Mouse (Mus musculus): ENCODE measurements at regions not wholly inside any gene's neighbourhood (a gene's known extent, or its start where the extent isn't known, plus 50 kb on each side); places are given as distances from the start of the nearest gene placed in this dataset.

DNA sequence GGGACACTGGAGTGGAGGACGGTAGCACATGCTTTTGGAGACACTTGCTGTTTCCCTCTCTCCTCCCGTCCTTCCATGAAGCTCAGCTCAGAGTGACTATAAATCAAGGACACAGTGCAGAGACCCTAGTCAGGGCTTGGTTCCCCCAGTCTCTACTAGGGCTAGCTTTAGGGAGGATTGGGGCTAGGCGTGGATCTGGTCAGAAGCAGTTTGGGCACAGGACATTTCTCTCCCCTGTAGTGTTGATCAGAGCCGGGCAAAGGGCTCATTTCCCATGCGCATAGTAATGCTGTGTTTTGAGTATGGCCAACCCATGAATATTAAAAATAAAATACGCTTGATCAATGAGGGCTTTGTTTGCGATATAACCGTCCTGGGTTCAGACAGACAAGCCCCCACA is 149.1 kb upstream of the Cdh4 start:
- Histone ChIP-seq H3K9ac (ENCODE audit: low read length) (no peak overlapping the region), H3K9me3 (ENCODE audit: control insufficient read depth, low read length) (no peaks in the 10 kb centered on the region), H3K27ac (replicated peaks) (no peak overlapping the region), H3K36me3 (ENCODE audit: control insufficient read depth, insufficient read depth, low read length) (no peaks in the 10 kb centered on the region), H3K4me2 (replicated peaks; ENCODE audit: low read depth) (no peak overlapping the region), H3K4me3 (ENCODE audit: low read depth, low read length) (no peak overlapping the region), H3K27me3 (ENCODE audit: control insufficient read depth, insufficient read depth, low read length) (no peaks in the 10 kb centered on the region), H3K4me1 (replicated peaks; ENCODE audit: control insufficient read depth, insufficient read depth) (no peaks in the 10 kb centered on the region)
- ATAC-seq (ENCODE audit: low FRiP score, low TSS enrichment) = no peak
- 72% methylated on average over 8 of the region's 8 CpGs for WGBS
- DNase-seq (ENCODE audit: low spot score) = no peak
- TF ChIP-seq CTCF (IDR thresholded peaks at IDR 0.05; ENCODE audit: low read depth) (no peak), EP300 (optimal IDR thresholded peaks at IDR 0.05) (no peak)

GRCm38 (mm10) chr2:179297057-179297456 is 145.2 kb upstream of the Cdh4 start:
- Histone ChIP-seq H3K4me3 (ENCODE audit: low read depth, low read length) (no peak overlapping the region), H3K9me3 (ENCODE audit: control insufficient read depth, low read length) (no peaks in the 10 kb centered on the region), H3K36me3 (ENCODE audit: control insufficient read depth, insufficient read depth, low read length) (no peaks in the 10 kb centered on the region), H3K9ac (ENCODE audit: low read length) (no peak overlapping the region), H3K4me2 (replicated peaks; ENCODE audit: low read depth) (no peak overlapping the region), H3K27ac (replicated peaks) (no peak overlapping the region), H3K27me3 (ENCODE audit: control insufficient read depth, insufficient read depth, low read length) (no peaks in the 10 kb centered on the region), H3K4me1 (replicated peaks; ENCODE audit: control insufficient read depth, insufficient read depth) (no peaks in the 10 kb centered on the region)
- no peak for TF ChIP-seq CTCF (IDR thresholded peaks at IDR 0.05; ENCODE audit: low read depth)
- no peak for TF ChIP-seq EP300 (optimal IDR thresholded peaks at IDR 0.05)
- DNase-seq (ENCODE audit: low spot score) (no peak), ATAC-seq (ENCODE audit: low FRiP score, low TSS enrichment) (no peak)
- 31% methylated on average over 9 of the region's 9 CpGs for WGBS

DNA sequence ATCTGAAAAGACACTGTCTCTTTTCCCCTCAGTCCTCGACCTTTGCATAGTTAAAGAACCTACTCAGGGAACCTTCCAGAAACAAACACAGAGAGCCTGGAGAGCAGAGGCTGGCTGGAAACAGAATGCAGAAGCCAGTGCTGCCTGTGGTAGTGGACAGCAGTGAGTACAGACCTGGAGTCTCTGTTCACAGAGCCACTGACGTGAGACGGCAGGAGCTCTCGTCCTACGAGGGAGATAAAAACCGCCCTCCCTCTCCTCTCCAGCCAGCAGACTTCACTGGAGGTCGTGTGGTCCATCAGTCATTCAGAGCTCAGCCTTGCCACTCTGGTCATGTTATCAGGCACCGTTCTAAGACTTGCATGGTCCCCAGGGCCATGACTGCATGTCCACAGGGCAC is 138.5 kb upstream of the Cdh4 start:
- no peak overlapping the region for H3K4me3 ChIP-seq (ENCODE audit: low read depth, low read length)
- no peaks in the 10 kb centered on the region for H3K9me3 ChIP-seq (ENCODE audit: control insufficient read depth, low read length)
- no peaks in the 10 kb centered on the region for H3K4me1 ChIP-seq (replicated peaks; ENCODE audit: control insufficient read depth, insufficient read depth)
- ATAC-seq (ENCODE audit: low FRiP score, low TSS enrichment) (no peak), DNase-seq (ENCODE audit: low spot score) (no peak)
- H3K9ac ChIP-seq (ENCODE audit: low read length) = no peak overlapping the region
- H3K27me3 ChIP-seq (ENCODE audit: control insufficient read depth, insufficient read depth, low read length) = no peaks in the 10 kb centered on the region
- no peak for TF ChIP-seq EP300 (optimal IDR thresholded peaks at IDR 0.05)
- TF ChIP-seq CTCF (IDR thresholded peaks at IDR 0.05; ENCODE audit: low read depth) = no peak
- H3K4me2 ChIP-seq (replicated peaks; ENCODE audit: low read depth) = no peak overlapping the region
- no peaks in the 10 kb centered on the region for H3K36me3 ChIP-seq (ENCODE audit: control insufficient read depth, insufficient read depth, low read length)
- 26% methylated on average over 8 of the region's 8 CpGs for WGBS
- H3K27ac ChIP-seq (replicated peaks) = no peak overlapping the region

GRCm38 (mm10) chr2:179307286-179307931 is 134.8 kb upstream of the Cdh4 start:
- Histone ChIP-seq H3K9me3 (ENCODE audit: control insufficient read depth, low read length) (no peaks in the 10 kb centered on the region), H3K4me3 (ENCODE audit: low read depth, low read length) (no peak overlapping the region), H3K27me3 (ENCODE audit: control insufficient read depth, insufficient read depth, low read length) (no peaks in the 10 kb centered on the region), H3K36me3 (ENCODE audit: control insufficient read depth, insufficient read depth, low read length) (no peaks in the 10 kb centered on the region), H3K4me1 (replicated peaks; ENCODE audit: control insufficient read depth, insufficient read depth) (no peaks in the 10 kb centered on the region), H3K4me2 (replicated peaks; ENCODE audit: low read depth) (no peak overlapping the region), H3K9ac (ENCODE audit: low read length) (no peak overlapping the region), H3K27ac (replicated peaks) (no peak overlapping the region)
- WGBS = 26% methylated on average over 11 of the region's 11 CpGs
- no peak for DNase-seq (ENCODE audit: low spot score)
- no peak for TF ChIP-seq CTCF (IDR thresholded peaks at IDR 0.05; ENCODE audit: low read depth)
- TF ChIP-seq EP300 (optimal IDR thresholded peaks at IDR 0.05) = no peak
- no peak for ATAC-seq (ENCODE audit: low FRiP score, low TSS enrichment)

DNA sequence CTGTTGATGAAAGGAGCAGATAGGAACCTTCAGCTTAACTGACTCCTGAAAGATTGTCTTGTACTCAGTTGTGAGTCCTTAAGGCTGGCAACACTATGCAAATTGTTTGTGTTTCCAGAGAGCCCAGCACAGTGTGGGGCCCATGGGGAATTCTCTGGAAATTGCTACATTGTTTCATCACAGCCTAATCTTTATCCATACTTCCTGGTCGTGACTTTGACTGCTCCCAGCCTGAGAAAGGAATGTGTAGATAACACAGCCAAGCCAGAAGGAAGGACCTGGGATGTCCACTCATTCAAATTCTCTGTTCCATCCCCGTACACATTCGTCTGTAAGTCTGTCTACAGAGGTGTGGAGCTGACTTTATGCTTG is 134.3 kb upstream of the Cdh4 start:
- 35% methylated on average over 3 of the region's 3 CpGs for WGBS
- no peak overlapping the region for H3K4me3 ChIP-seq (ENCODE audit: low read depth, low read length)
- H3K4me2 ChIP-seq (replicated peaks; ENCODE audit: low read depth) = no peak overlapping the region
- no peak overlapping the region for H3K27ac ChIP-seq (replicated peaks)
- TF ChIP-seq EP300 (optimal IDR thresholded peaks at IDR 0.05) (no peak), CTCF (IDR thresholded peaks at IDR 0.05; ENCODE audit: low read depth) (no peak)
- no peak overlapping the region for H3K9ac ChIP-seq (ENCODE audit: low read length)
- H3K36me3 ChIP-seq (ENCODE audit: control insufficient read depth, insufficient read depth, low read length) = no peaks in the 10 kb centered on the region
- no peaks in the 10 kb centered on the region for H3K9me3 ChIP-seq (ENCODE audit: control insufficient read depth, low read length)
- no peaks in the 10 kb centered on the region for H3K27me3 ChIP-seq (ENCODE audit: control insufficient read depth, insufficient read depth, low read length)
- DNase-seq (ENCODE audit: low spot score) (no peak), ATAC-seq (ENCODE audit: low FRiP score, low TSS enrichment) (no peak)
- H3K4me1 ChIP-seq (replicated peaks; ENCODE audit: control insufficient read depth, insufficient read depth) = no peaks in the 10 kb centered on the region

GRCm38 (mm10) chr2:179318046-179318445 is 124.2 kb upstream of the Cdh4 start:
- H3K36me3 ChIP-seq (ENCODE audit: control insufficient read depth, insufficient read depth, low read length) = no peaks in the 10 kb centered on the region
- no peak overlapping the region for H3K9ac ChIP-seq (ENCODE audit: low read length)
- 61% methylated on average over 6 of the region's 6 CpGs for WGBS
- ATAC-seq (ENCODE audit: low FRiP score, low TSS enrichment) = no peak
- no peaks in the 10 kb centered on the region for H3K27me3 ChIP-seq (ENCODE audit: control insufficient read depth, insufficient read depth, low read length)
- no peak for DNase-seq (ENCODE audit: low spot score)
- H3K4me1 ChIP-seq (replicated peaks; ENCODE audit: control insufficient read depth, insufficient read depth) = no peaks in the 10 kb centered on the region
- H3K27ac ChIP-seq (replicated peaks) = no peak overlapping the region
- H3K4me3 ChIP-seq (ENCODE audit: low read depth, low read length) = no peak overlapping the region
- TF ChIP-seq EP300 (optimal IDR thresholded peaks at IDR 0.05) (no peak), CTCF (IDR thresholded peaks at IDR 0.05; ENCODE audit: low read depth) (no peak)
- no peaks in the 10 kb centered on the region for H3K9me3 ChIP-seq (ENCODE audit: control insufficient read depth, low read length)
- H3K4me2 ChIP-seq (replicated peaks; ENCODE audit: low read depth) = no peak overlapping the region
